Mouse (Mus musculus) bone marrow macrophage, adult 2 months (primary cell): ENCODE measurements around the gene B230118H07Rik.
"Not testable (repeated sequence)": the region's sequence is repeated elsewhere in the genome, so short reads cannot be mapped to it uniquely, and the experiment has no call there.

Experiments
- CTCF ChIP-seq: IDR thresholded peaks from 2 replicates; pipeline ENCODE4 v1.5.1; 2012; ENCODE audit warnings: low read depth, mild to moderate bottlenecking, low read length, moderate library complexity
- POLR2A ChIP-seq: IDR thresholded peaks from 2 replicates; pipeline ENCODE4 v1.6.1; 2012; ENCODE audit warnings: mild to moderate bottlenecking, low read depth, low read length, borderline replicate concordance

DNA sequence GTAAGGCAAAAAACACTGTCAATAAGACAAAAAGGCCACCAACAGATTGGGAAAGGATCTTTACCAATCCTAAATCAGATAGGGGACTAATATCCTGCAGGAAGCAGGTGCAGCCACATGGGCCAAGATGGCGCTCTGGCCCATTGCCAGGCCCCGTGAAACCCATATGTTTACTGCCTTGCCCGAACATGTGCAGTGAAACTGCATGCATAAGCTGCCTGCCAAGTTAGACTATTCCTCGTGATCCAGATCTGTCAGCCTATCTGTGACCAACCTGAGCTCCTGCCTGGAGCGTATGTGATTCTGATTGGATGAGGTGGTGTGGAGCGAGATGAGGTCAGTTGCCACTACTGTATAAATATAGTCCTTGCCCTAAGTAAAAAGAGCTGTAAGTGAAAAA lies 112.4 kb downstream of the B230118H07Rik start:
- TF ChIP-seq CTCF, POLR2A: not testable (repeated sequence)
